Mouse (Mus musculus): ENCODE results near the gene Rmi2.

GRCm38 (mm10) chr16:10915066-10915465, 80.2 kb downstream of the Rmi2 start:
- TF ChIP-seq CTCF (IDR thresholded peaks at IDR 0.05; ENCODE audit: low read depth, low read length) = no peak
- TF ChIP-seq POLR2A (IDR thresholded peaks at IDR 0.05; ENCODE audit: extremely low read depth, insufficient read depth, low read length) = no peak
